Mouse (Mus musculus) adrenal gland, adult (tissue): ENCODE measurements around the gene Fndc9.

Experiments
- DNase-seq, 2 experiments: peaks; one replicate each; pipeline ENCODE4 v3.0.0; 2022 to 2023; ENCODE audit warnings: low spot score in 1 of 2; ENCODE audit not compliant: inconsistent age in 2 of 2

The Fndc9 gene

GRCm38 (mm10) chr11:46273969-46274368 lies 38.6 kb downstream of the Fndc9 start:
- no peak for DNase-seq

GRCm38 (mm10) chr11:46275302-46275701 lies 40.0 kb downstream of the Fndc9 start:
- peak; percentile 71 to 85 for DNase-seq

DNA sequence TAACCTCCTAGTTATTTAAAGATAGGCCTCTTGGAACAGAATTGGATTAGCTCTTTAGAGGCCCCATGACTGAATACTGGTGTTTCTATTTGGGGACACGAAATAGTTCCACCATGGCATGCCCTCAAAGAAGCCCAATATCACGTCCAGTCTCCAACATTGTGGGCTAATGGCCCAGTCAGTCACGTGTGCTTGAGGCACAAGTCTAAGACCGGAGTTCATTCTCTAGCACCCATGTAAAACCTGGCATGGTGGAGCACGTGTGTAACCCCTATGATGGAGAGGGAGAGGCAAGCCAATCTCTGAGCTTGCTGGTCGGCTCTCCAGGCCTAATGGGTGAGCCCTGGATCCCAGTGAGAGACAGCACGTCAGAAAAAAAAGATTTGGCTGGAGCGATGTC lies 40.8 kb downstream of the Fndc9 start:
- DNase-seq: no peak

GRCm38 (mm10) chr11:46276778-46277177 lies 41.4 kb downstream of the Fndc9 start:
- peak; percentile 62 to 83 for DNase-seq

DNA sequence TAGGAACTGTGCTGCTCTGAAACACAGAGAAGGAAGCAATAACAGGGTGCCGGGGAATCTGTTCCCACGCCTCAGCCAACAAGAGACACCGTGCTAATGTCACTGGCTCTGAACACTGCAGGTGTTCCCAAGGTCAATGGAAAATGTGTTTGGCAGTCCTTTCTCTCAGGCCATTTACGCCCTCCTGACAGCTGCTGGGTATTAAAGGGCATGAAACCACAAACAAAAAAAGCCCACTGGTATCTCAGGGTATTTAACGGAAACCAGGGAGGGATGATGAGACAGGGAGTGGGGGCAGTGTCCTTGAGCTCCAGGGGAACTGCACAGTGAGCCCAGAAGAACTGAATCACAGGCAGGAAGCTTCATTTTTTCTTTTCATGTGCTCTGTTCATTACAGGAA lies 42.8 kb downstream of the Fndc9 start:
- peak; percentile 53 to 70 for DNase-seq

- DNase-seq: no peak
Observed at GRCm38 (mm10) chr11:46278709-46279108, 43.4 kb downstream of the Fndc9 start.

GRCm38 (mm10) chr11:46282612-46283011 lies 47.3 kb downstream of the Fndc9 start:
- no peak for DNase-seq

- DNase-seq: no peak
Observed at GRCm38 (mm10) chr11:46283800-46284199, 48.5 kb downstream of the Fndc9 start.

DNA sequence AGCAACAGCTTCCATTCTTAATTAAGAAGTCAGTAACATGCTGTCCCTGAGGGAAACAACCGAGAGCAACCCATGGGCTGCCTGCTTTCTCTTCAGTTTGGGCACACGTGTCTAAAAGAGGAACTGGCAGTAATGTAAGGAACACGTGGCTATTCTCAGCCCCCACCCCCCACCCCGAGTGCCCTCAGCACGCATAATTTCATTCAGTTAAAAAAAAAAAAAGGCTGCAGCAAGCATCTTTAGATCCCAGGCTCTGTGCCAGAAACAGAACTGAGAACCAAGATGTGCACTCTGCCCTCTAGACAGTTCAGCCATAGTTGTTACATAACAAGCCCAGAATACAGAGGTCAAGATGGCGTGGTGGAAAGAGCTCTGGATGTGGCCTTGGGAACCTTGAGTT lies 51.5 kb downstream of the Fndc9 start:
- DNase-seq: peak in 1 of 2 experiments; percentile 52

DNA sequence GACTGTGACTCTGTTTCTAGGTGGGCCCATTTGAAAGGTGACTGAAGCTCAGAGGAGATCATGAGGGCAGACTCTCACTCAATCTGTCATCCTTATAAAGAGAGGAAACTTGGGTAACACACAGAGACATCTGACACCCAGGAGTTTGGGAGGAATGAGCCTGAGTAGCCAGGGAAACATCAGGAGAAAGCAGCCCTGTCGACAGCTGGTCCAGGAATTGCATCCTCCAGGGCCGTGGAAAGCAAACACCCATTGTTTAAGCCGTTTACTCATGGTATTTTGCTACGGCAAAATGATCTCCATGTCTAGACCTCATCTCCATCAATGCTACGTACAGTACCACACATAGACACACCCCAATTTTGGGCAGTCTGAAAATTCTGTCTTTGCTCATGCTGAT lies 52.8 kb downstream of the Fndc9 start:
- peak in 1 of 2 experiments; percentile 30 for DNase-seq

GRCm38 (mm10) chr11:46289022-46289421 lies 53.7 kb downstream of the Fndc9 start:
- no peak for DNase-seq
